Mouse (Mus musculus) lung, embryonic 16.5 days (tissue): ENCODE measurements at regions not wholly inside any gene's neighbourhood (a gene's known extent, or its start where the extent isn't known, plus 50 kb on each side); places are given as distances from the start of the nearest gene placed in this dataset.
A peak's percentile ranks its signal among the peaks of the same experiment; 100 is the strongest.

Experiments used
- ATAC-seq: fragments of 200-750 bp; cut with Nextera tagmentation; 2 replicates; pipeline ENCODE4 v1.8.0; 2017; ENCODE audit warnings: low read depth, mild to moderate bottlenecking, moderate library complexity
- H3K27ac ChIP-seq: fragments of 300-500 bp; sonication (generic); 2 replicates; pipeline ENCODE4 v1.5.1; 2014; ENCODE audit warnings: mild to moderate bottlenecking, control low read depth, low read length
- H3K27me3 ChIP-seq: fragments of 300-500 bp; sonication (generic); 2 replicates; pipeline ENCODE4 v1.6.1; 2014; ENCODE audit warnings: low read depth, low read length, mixed read lengths; ENCODE audit not compliant: control insufficient read depth, insufficient read depth
- H3K36me3 ChIP-seq: fragments of 300-500 bp; sonication (generic); 2 replicates; pipeline ENCODE4 v1.6.1; 2014; ENCODE audit warnings: low read length; ENCODE audit not compliant: control insufficient read depth, insufficient read depth
- H3K4me1 ChIP-seq: fragments of 300-500 bp; sonication (generic); replicated peaks from 2 replicates; pipeline ENCODE4 v1.6.1; 2014; ENCODE audit warnings: low read length, mixed read lengths; ENCODE audit not compliant: control insufficient read depth, insufficient read depth
- H3K4me2 ChIP-seq: fragments of 300-500 bp; sonication (generic); 2 replicates; pipeline ENCODE4 v1.6.1; 2014; ENCODE audit warnings: low read depth, low read length, control low read depth
- H3K4me3 ChIP-seq: fragments of 300-500 bp; sonication (generic); 2 replicates; pipeline ENCODE4 v1.5.1; 2014; ENCODE audit warnings: mild to moderate bottlenecking, low read length, control low read depth
- H3K9ac ChIP-seq: fragments of 300-500 bp; sonication (generic); 2 replicates; pipeline ENCODE4 v1.6.1; 2014; ENCODE audit warnings: low read length, control low read depth
- H3K9me3 ChIP-seq: fragments of 300-500 bp; sonication (generic); 2 replicates; pipeline ENCODE4 v1.6.1; 2016; ENCODE audit warnings: low read length; ENCODE audit not compliant: control insufficient read depth
- WGBS: fragments of 180-500 bp; shearing (Covaris S2); extraction: QIAGEN DNeasy Blood & Tissue Kit; methylation state at CpG from one replicate; pipeline ENCODE4 v1.1.7; 2014; 5-methylcytosine and 5-hydroxymethylcytosine counted together

DNA sequence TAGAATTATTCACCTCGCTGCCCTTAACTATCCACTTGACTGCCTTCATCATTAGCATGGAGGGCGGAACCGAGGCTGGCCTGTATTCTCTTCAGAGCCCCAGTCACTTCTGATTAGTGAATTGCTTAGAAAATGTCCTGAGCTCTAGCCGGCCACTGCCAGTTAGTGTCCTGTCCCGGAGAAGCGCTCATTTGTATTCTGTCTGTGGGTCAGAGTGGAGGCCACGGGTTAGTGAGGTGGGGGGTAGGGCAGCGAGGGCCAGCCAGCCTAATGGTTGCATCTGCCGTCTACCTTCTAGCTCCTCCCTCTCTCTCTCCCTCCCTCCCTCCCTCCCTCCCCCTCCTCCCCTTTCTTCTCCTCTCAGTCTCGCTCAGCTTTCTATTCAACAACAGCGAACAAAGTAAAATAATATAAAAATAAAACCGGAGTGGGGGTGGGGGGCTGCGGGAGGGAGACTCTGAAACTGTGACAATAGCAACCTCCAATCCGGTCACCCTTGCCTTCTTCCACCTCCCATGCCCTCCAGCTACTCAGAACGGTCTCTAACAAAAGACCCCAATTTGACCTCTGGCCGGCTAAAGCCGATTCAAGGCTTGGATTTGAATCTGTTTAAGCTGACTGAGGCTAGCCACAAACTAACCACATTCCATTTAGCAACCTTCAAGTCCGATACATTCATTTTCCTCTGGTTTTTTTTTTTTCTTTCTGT, 155.6 kb upstream of the Klf3 start:
- Histone ChIP-seq H3K27me3 (no peaks in the 10 kb centered on the region), H3K9me3 (no peaks in the 10 kb centered on the region), H3K4me1 (peaks cover 14% of the 10 kb centered on the region), H3K4me3 (peak overlapping the region; percentile 44), H3K27ac (no peak overlapping the region), H3K9ac (peak overlapping the region; percentile 56), H3K36me3 (no peaks in the 10 kb centered on the region), H3K4me2 (peak overlapping the region; percentile 65)
- 0 out of 2 replicates have a peak, but pooled peaks have one; percentile 44 for ATAC-seq
- 7% methylated on average over 17 of the region's 18 CpGs for WGBS

GRCm38 (mm10) chr5:64648492-64648891, 154.7 kb upstream of the Klf3 start:
- WGBS: 9% methylated on average over 8 of the region's 8 CpGs

DNA sequence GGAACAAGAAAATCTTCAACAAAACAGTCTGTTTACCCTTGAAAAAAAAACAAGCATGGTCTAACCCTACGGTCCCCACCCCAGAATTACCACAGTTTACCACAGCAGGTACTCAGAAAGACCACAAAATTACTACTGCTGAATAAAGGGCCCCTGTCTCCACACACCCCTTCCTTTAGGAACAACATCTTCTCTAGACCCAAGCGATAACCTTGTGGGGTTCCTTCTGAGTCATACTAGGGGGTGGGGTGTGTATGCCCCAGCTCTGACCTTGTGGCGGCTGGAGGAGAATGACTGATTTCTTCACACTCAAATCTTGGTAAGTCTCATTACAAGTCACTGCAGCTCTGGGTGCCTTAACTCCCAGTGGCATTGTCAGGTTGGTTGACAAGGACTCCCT, 151.8 kb upstream of the Klf3 start:
- Histone ChIP-seq H3K27ac (no peak overlapping the region), H3K9me3 (no peaks in the 10 kb centered on the region), H3K4me1 (peaks cover 14% of the 10 kb centered on the region), H3K4me3 (no peak overlapping the region), H3K27me3 (no peaks in the 10 kb centered on the region), H3K36me3 (no peaks in the 10 kb centered on the region), H3K4me2 (no peak overlapping the region), H3K9ac (no peak overlapping the region)
- 62% methylated on average over 3 of the region's 3 CpGs for WGBS
- no peak for ATAC-seq

More at GRCm38 (mm10) chr5:64648492-64648891, 154.7 kb upstream of the Klf3 start:
- no peaks in the 10 kb centered on the region for H3K9me3 ChIP-seq
- H3K4me2 ChIP-seq: peak overlapping the region; percentile 33
- no peaks in the 10 kb centered on the region for H3K27me3 ChIP-seq
- peak; percentile 65 for ATAC-seq
- no peak overlapping the region for H3K4me3 ChIP-seq
- H3K4me1 ChIP-seq: peaks cover 14% of the 10 kb centered on the region
- H3K9ac ChIP-seq: no peak overlapping the region
- 0 out of 2 replicates have a peak overlapping the region, but pooled peaks have one; percentile 18 for H3K27ac ChIP-seq
- H3K36me3 ChIP-seq: no peaks in the 10 kb centered on the region

GRCm38 (mm10) chr5:64653764-64654163, 149.4 kb upstream of the Klf3 start:
- 70% methylated on average over 5 of the region's 5 CpGs for WGBS
- H3K4me2 ChIP-seq: no peak overlapping the region

DNA sequence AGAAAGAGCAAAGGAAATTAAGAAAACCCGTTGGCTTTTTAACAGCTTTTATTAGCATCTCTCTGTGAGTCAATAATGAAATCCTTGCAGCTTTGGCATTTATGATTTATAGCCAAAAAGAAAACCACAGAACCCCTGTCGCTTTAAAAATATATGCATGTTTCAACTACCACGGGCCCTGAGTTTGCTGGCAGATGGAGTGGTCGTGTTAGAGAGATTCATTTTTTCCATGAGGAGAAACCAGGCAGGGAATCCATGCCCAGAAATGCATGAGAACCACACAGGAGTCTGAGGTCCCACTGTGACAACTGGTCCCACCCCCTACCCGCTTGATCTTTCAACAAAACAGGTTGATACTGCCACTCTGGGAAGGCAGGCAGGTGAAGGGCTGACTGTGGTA, 147.9 kb upstream of the Klf3 start:
- ATAC-seq: no peak
- no peaks in the 10 kb centered on the region for H3K9me3 ChIP-seq

More at GRCm38 (mm10) chr5:64653764-64654163, 149.4 kb upstream of the Klf3 start:
- H3K27ac ChIP-seq: no peak overlapping the region
- no peak overlapping the region for H3K4me3 ChIP-seq
- ATAC-seq: no peak
- no peaks in the 10 kb centered on the region for H3K27me3 ChIP-seq
- H3K4me1 ChIP-seq: peaks cover under 1% of the 10 kb centered on the region; the same call in 1 of the 2 replicates
- H3K9ac ChIP-seq: no peak overlapping the region
- no peaks in the 10 kb centered on the region for H3K9me3 ChIP-seq
- no peaks in the 10 kb centered on the region for H3K36me3 ChIP-seq

DNA sequence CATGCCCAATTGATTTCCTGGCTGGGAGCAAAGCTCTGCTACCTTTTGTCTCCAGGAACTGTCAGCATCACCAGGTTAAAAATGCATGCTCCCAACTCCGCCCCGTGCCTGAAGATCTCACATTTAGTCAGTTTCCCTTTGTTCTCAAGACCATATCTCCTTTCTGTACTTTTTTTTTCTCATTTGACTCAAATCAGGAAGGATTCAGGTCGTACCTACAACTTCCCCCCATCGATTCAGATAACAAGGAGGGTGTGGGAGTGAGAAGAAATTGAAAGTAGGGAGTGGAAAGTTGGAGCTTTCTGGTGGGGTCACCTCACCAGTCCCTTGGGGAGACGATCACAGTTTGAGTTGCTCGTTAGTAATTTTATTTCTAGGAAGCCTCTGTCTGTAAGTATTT, 141.2 kb upstream of the Klf3 start:
- Histone ChIP-seq H3K4me3 (no peak overlapping the region), H3K27me3 (no peaks in the 10 kb centered on the region), H3K9ac (no peak overlapping the region), H3K9me3 (no peaks in the 10 kb centered on the region), H3K4me1 (no peaks in the 10 kb centered on the region; the same call in 1 of the 2 replicates), H3K27ac (no peak overlapping the region), H3K36me3 (no peaks in the 10 kb centered on the region), H3K4me2 (no peak overlapping the region)
- 58% methylated on average over 6 of the region's 6 CpGs for WGBS
- no peak for ATAC-seq

More for the DNA sequence above, 147.9 kb upstream of the Klf3 start:
- Histone ChIP-seq H3K27me3 (no peaks in the 10 kb centered on the region), H3K4me3 (no peak overlapping the region), H3K9ac (no peak overlapping the region), H3K4me2 (no peak overlapping the region), H3K36me3 (no peaks in the 10 kb centered on the region), H3K27ac (no peak overlapping the region), H3K4me1 (no peaks in the 10 kb centered on the region)
- 73% methylated on average over 5 of the region's 5 CpGs for WGBS

DNA sequence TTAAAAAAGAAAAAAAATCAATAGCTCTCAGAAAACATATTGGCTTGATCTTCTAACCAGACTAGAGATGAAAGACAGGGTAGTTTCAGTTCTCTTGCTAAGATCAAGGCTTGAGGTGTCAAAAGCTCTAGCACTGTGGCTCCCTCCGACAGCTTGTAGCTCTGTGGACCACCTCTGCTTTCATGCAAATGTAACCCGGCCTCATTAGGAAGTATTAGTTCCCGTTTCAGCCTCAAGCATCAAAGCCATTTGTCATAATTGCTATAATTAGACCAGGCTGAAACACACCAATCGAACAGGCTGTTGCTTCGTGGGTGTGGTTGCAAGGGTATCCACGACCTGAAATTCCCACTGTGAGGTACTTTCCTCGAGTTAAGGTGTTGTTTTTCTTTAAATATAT, 140.7 kb upstream of the Klf3 start:
- no peak for ATAC-seq
- H3K27ac ChIP-seq: no peak overlapping the region
- H3K4me2 ChIP-seq: no peak overlapping the region
- no peaks in the 10 kb centered on the region for H3K36me3 ChIP-seq
- H3K9ac ChIP-seq: no peak overlapping the region
- WGBS: 59% methylated on average over 7 of the region's 7 CpGs
- no peaks in the 10 kb centered on the region for H3K27me3 ChIP-seq
- H3K4me1 ChIP-seq: no peaks in the 10 kb centered on the region; the same call in 1 of the 2 replicates
- H3K4me3 ChIP-seq: no peak overlapping the region
- H3K9me3 ChIP-seq: no peaks in the 10 kb centered on the region

DNA sequence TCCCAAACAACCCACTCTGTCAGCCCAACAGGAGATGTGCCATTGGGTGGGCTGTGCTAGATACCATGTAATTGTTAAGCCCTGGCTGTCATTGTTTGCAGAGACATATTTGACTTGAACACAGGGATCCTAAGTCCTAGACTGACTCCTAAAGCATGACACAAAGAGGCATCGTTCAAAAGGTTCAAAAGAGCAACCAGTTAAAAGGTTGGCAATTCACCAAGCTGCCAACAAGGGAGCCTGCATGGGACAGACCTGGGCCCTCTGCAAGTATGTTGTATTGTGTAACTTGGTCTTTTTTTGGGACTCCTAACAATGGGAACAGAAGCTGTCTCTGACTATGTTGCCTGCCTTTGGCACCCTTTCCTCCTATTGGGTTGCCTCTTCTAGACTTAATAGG, 139.4 kb upstream of the Klf3 start:
- no peak overlapping the region for H3K9ac ChIP-seq
- H3K4me3 ChIP-seq: no peak overlapping the region
- H3K27me3 ChIP-seq: no peaks in the 10 kb centered on the region
- H3K4me2 ChIP-seq: no peak overlapping the region
- ATAC-seq: no peak
- H3K27ac ChIP-seq: no peak overlapping the region
- H3K36me3 ChIP-seq: no peaks in the 10 kb centered on the region
- no peaks in the 10 kb centered on the region; the same call in 1 of the 2 replicates for H3K4me1 ChIP-seq
- WGBS: 59% methylated on average over 1 of the region's 1 CpGs
- H3K9me3 ChIP-seq: no peaks in the 10 kb centered on the region

DNA sequence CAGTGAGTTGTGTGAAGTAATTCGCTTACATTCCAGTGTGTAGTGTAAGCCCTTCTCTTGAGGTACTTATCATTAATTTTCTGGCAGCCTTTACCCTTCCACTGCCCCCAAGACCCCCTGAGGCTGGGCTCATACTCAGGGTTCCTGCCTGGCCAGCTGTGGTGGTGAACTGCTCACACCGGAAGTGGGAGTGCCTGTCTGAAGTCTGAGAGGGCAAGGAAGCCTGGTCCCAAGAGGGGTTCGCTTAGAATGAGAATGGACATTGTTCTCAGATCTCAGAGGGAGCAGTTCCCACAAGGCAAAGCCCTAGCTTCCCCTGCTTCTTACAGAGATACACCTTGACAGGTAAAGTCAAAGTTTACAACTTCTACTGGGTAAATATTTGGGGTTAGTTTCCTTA, 138.1 kb upstream of the Klf3 start:
- H3K36me3 ChIP-seq: no peaks in the 10 kb centered on the region
- 71% methylated on average over 3 of the region's 3 CpGs for WGBS
- H3K9ac ChIP-seq: no peak overlapping the region
- H3K4me3 ChIP-seq: no peak overlapping the region
- no peak overlapping the region for H3K4me2 ChIP-seq
- no peaks in the 10 kb centered on the region; the same call in 1 of the 2 replicates for H3K4me1 ChIP-seq
- H3K27me3 ChIP-seq: no peaks in the 10 kb centered on the region
- H3K27ac ChIP-seq: no peak overlapping the region
- no peak for ATAC-seq
- no peaks in the 10 kb centered on the region for H3K9me3 ChIP-seq
